Mouse (Mus musculus) retina, postnatal 7 days (tissue): ENCODE results near the gene Jakmip3.

Source experiments
- DNase-seq: peaks from one replicate; pipeline ENCODE4 v3.0.0-alpha.2; 2012; ENCODE audit warnings: low read depth, low spot score

Jakmip3 gene

GRCm38 (mm10) chr7:139096399-139096798, 155.9 kb downstream of the Jakmip3 start:
- no peak for DNase-seq

- DNase-seq = no peak
Observed at GRCm38 (mm10) chr7:139100531-139101095, 160.1 kb downstream of the Jakmip3 start.

- DNase-seq = no peak
Observed at GRCm38 (mm10) chr7:139101286-139101804, 160.8 kb downstream of the Jakmip3 start.

GRCm38 (mm10) chr7:139101826-139102225, 161.3 kb downstream of the Jakmip3 start:
- DNase-seq = no peak

- no peak for DNase-seq
Observed at GRCm38 (mm10) chr7:139103960-139104381, 163.4 kb downstream of the Jakmip3 start.

GRCm38 (mm10) chr7:139105076-139105475, 164.5 kb downstream of the Jakmip3 start:
- no peak for DNase-seq

- DNase-seq = no peak
Observed at GRCm38 (mm10) chr7:139105705-139106104, 165.2 kb downstream of the Jakmip3 start.

GRCm38 (mm10) chr7:139107908-139108650, 167.5 kb downstream of the Jakmip3 start:
- no peak for DNase-seq

GRCm38 (mm10) chr7:139119152-139119774, 178.7 kb downstream of the Jakmip3 start:
- peak; percentile 70 for DNase-seq

- DNase-seq = no peak
Observed at GRCm38 (mm10) chr7:139119775-139120153, 179.2 kb downstream of the Jakmip3 start.

GRCm38 (mm10) chr7:139125881-139126280, 185.4 kb downstream of the Jakmip3 start:
- DNase-seq = no peak

GRCm38 (mm10) chr7:139126549-139126948, 186.0 kb downstream of the Jakmip3 start:
- no peak for DNase-seq

- no peak for DNase-seq
Observed at GRCm38 (mm10) chr7:139128994-139129393, 188.5 kb downstream of the Jakmip3 start.

GRCm38 (mm10) chr7:139130361-139130760, 189.8 kb downstream of the Jakmip3 start:
- DNase-seq = no peak

GRCm38 (mm10) chr7:139131538-139131937, 191.0 kb downstream of the Jakmip3 start:
- no peak for DNase-seq

GRCm38 (mm10) chr7:139133446-139133845, 192.9 kb downstream of the Jakmip3 start:
- no peak for DNase-seq
